Mouse (Mus musculus): ENCODE results near the gene Clstn2. TPM values are rescaled to one million over a fixed set of nuclear protein-coding genes. Genes with fewer than 3 reads are reported as not detected.

The Clstn2 gene
- total and polyA plus RNA-seq, 3 experiments = not detected

DNA sequence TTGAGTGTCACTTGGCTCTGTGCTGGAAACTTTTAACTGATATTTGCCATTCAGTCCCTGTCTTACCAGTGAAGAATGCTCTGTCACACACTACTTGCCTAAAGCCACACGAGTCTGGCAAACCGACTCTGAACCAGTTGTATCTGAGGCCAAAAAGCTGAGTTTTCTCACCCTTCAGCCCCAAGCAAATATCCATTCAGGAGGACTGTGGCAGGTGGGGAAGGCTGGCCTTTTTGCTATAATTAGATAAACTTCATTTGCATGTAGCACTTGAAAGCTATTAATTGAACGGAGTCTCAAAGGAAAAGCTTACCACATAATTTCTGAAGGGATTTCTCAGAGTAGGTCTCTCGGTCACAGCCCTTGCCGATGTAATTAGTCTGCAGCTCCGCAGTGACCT is 491.6 kb downstream of the Clstn2 start:
- no peaks in the 10 kb centered on the region for H3K9me3 ChIP-seq (replicated peaks; ENCODE audit: insufficient read depth, low read length)
- H3K27me3 ChIP-seq (ENCODE audit: control insufficient read depth in 1 of 2, insufficient read depth in 2 of 2, low read length in 2 of 2) = no peaks in the 10 kb centered on the region
- TF ChIP-seq ZC3H11A (IDR thresholded peaks at IDR 0.05; ENCODE audit: low read depth, low read length) = no peak
- no peak for TF ChIP-seq RAD21 (IDR thresholded peaks at IDR 0.05; ENCODE audit: low read depth, low read length)
- no peak for TF ChIP-seq ELF1 (IDR thresholded peaks at IDR 0.05; ENCODE audit: low read depth, low read length)
- no peak for TF ChIP-seq MAZ (IDR thresholded peaks at IDR 0.05; ENCODE audit: low read depth, low read length)
- TF ChIP-seq CHD2 (IDR thresholded peaks at IDR 0.05; ENCODE audit: low read length) = no peak
- no peak for TF ChIP-seq MAX (IDR thresholded peaks at IDR 0.05; ENCODE audit: low read length)
- TF ChIP-seq POLR2A (IDR thresholded peaks at IDR 0.05; ENCODE audit: control insufficient read depth in 1 of 2, insufficient read depth in 1 of 2, low read depth in 1 of 2, low read length in 2 of 2, poor library complexity in 1 of 2) = no peak
- TF ChIP-seq BHLHE40 (IDR thresholded peaks at IDR 0.05; ENCODE audit: borderline replicate concordance, low read depth, low read length) = no peak
- no peak for TF ChIP-seq TAL1 (IDR thresholded peaks at IDR 0.05; ENCODE audit: low read length)
- TF ChIP-seq GABPA (IDR thresholded peaks at IDR 0.05; ENCODE audit: low read depth, low read length) = no peak
- TF ChIP-seq CHD1 (IDR thresholded peaks at IDR 0.05; ENCODE audit: low read depth, low read length) = no peak
- no peak for TF ChIP-seq MXI1 (IDR thresholded peaks at IDR 0.05; ENCODE audit: low read depth, low read length)
- no peak for TF ChIP-seq MEF2A (IDR thresholded peaks at IDR 0.05; ENCODE audit: extremely low read depth, insufficient replicate concordance, low read depth, low read length, poor library complexity, severe bottlenecking)
- TF ChIP-seq TBP (IDR thresholded peaks at IDR 0.05; ENCODE audit: low read depth, low read length) = no peak
- no peak for TF ChIP-seq ETS1 (IDR thresholded peaks at IDR 0.05; ENCODE audit: low read depth, low read length)
- no peaks in the 10 kb centered on the region for H3K79me2 ChIP-seq (ENCODE audit: control insufficient read depth, insufficient read depth, low read length, poor library complexity)
- H3K4me1 ChIP-seq (ENCODE audit: control insufficient read depth in 1 of 2, insufficient read depth in 2 of 2, low read length in 2 of 2) = no peaks in the 10 kb centered on the region
- no peaks in the 10 kb centered on the region for H3K36me3 ChIP-seq (ENCODE audit: control insufficient read depth in 1 of 2, insufficient read depth in 2 of 2, low read length in 2 of 2)
- no peak overlapping the region for H3K4me3 ChIP-seq (ENCODE audit: control insufficient read depth in 1 of 2, insufficient read depth in 1 of 2, low read depth in 2 of 2, low read length in 2 of 2)
- no peak overlapping the region for H3K27ac ChIP-seq (ENCODE audit: control insufficient read depth, low read depth, low read length)
- no peak overlapping the region for H3K9ac ChIP-seq (ENCODE audit: control insufficient read depth, low read depth, low read length, poor library complexity, severe bottlenecking)
- no peak for DNase-seq (ENCODE audit: low read depth, low spot score)

DNA sequence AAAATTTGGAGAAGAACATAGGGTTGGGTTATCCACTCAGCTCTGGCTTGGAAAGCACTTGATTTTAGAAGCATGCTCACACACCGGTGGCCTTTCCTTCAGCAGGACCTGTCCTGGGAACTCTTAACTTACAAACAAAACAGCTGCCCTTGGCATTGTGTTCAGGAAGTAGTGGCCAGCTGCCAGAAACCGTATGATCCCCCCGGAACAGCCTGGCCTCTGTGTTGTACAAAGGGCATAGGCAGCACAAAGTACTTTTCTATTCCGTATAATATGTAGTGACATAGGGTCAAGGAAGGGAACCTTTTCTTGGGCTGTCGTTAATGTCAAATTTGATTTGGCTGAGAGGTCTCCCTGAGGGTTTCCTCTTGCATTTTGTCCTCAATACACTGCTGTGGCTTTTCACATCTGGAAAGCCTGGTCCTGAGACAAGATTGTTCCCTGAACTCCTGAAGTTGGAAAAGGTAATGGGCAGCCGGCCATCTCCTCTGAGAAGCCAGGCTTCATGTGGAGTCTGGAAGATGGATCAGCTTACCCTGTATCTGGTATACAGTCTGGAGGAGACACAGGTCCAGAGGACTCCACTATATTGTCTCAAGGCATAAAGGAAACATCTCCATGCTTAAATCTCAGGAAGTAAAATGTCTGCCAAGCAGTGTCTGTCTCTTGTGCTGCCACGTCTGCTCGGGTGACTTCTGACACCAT is 494.8 kb downstream of the Clstn2 start:
- Histone ChIP-seq H3K4me1 (ENCODE audit: control insufficient read depth in 1 of 2, insufficient read depth in 2 of 2, low read length in 2 of 2) (no peaks in the 10 kb centered on the region), H3K4me3 (ENCODE audit: control insufficient read depth in 1 of 2, insufficient read depth in 1 of 2, low read depth in 2 of 2, low read length in 2 of 2) (no peak overlapping the region), H3K27ac (ENCODE audit: control insufficient read depth, low read depth, low read length) (no peak overlapping the region), H3K27me3 (ENCODE audit: control insufficient read depth in 1 of 2, insufficient read depth in 2 of 2, low read length in 2 of 2) (no peaks in the 10 kb centered on the region), H3K9ac (ENCODE audit: control insufficient read depth, low read depth, low read length, poor library complexity, severe bottlenecking) (no peak overlapping the region), H3K9me3 (replicated peaks; ENCODE audit: insufficient read depth, low read length) (no peaks in the 10 kb centered on the region), H3K79me2 (ENCODE audit: control insufficient read depth, insufficient read depth, low read length, poor library complexity) (no peaks in the 10 kb centered on the region), H3K36me3 (ENCODE audit: control insufficient read depth in 1 of 2, insufficient read depth in 2 of 2, low read length in 2 of 2) (no peaks in the 10 kb centered on the region)
- TF ChIP-seq ELF1 (IDR thresholded peaks at IDR 0.05; ENCODE audit: low read depth, low read length) (no peak), MAZ (IDR thresholded peaks at IDR 0.05; ENCODE audit: low read depth, low read length) (no peak), TAL1 (IDR thresholded peaks at IDR 0.05; ENCODE audit: low read length) (no peak), EP300 (IDR thresholded peaks at IDR 0.05; ENCODE audit: low read depth in 1 of 2, low read length in 2 of 2) (no peak), GATA1 (IDR thresholded peaks at IDR 0.05; ENCODE audit: low read depth, low read length) (no peak), NELFE (IDR thresholded peaks at IDR 0.05; ENCODE audit: low read depth, low read length) (no peak)
- DNase-seq (ENCODE audit: low read depth, low spot score) = no peak
